Mouse (Mus musculus) forebrain, embryonic 13.5 days (tissue): ENCODE results near the gene Tfr2. TPM values are rescaled to one million over a fixed set of nuclear protein-coding genes. Genes with fewer than 3 reads are reported as not detected.

ENCODE experiments used
- ATAC-seq: fragments of 200-750 bp; cut with Nextera tagmentation; 2 replicates; pipeline ENCODE4 v1.8.0; 2017
- H3K27ac ChIP-seq: fragments of 300-500 bp; sonication (generic); 2 replicates; pipeline ENCODE4 v1.5.1; 2015; ENCODE audit warnings: inconsistent platforms, mild to moderate bottlenecking, moderate library complexity
- H3K27me3 ChIP-seq: fragments of 300-500 bp; sonication (generic); 2 replicates; pipeline ENCODE4 v1.6.1; 2015; ENCODE audit warnings: mild to moderate bottlenecking, inconsistent platforms
- H3K36me3 ChIP-seq: fragments of 300-500 bp; sonication (generic); 2 replicates; pipeline ENCODE4 v1.6.1; 2015; ENCODE audit warnings: mild to moderate bottlenecking, inconsistent platforms; ENCODE audit not compliant: poor library complexity, severe bottlenecking
- H3K4me1 ChIP-seq: fragments of 300-500 bp; sonication (generic); 2 replicates; pipeline ENCODE4 v1.6.1; 2015; ENCODE audit warnings: inconsistent platforms
- H3K4me2 ChIP-seq: fragments of 300-500 bp; sonication (generic); 2 replicates; pipeline ENCODE4 v1.6.1; 2015; ENCODE audit warnings: inconsistent platforms, mild to moderate bottlenecking, moderate library complexity
- H3K4me3 ChIP-seq: fragments of 300-500 bp; sonication (generic); 2 replicates; pipeline ENCODE4 v1.5.1; 2015; ENCODE audit warnings: mild to moderate bottlenecking, inconsistent platforms
- H3K9ac ChIP-seq: fragments of 300-500 bp; sonication (generic); 2 replicates; pipeline ENCODE4 v1.6.1; 2015; ENCODE audit warnings: mild to moderate bottlenecking, inconsistent platforms
- H3K9me3 ChIP-seq: fragments of 300-500 bp; sonication (generic); replicated peaks from 2 replicates; pipeline ENCODE4 v1.6.1; 2016; ENCODE audit warnings: inconsistent platforms
- WGBS: fragments of 180-500 bp; shearing (Covaris S2); methylation state at CpG from one replicate; pipeline ENCODE4 v1.1.7; 2015; 5-methylcytosine and 5-hydroxymethylcytosine counted together
- polyA plus RNA-seq: library from polyadenylated mRNA; unstranded; fragments of >200 nt; fragmentation: Nextera tagmentation; extraction: Ambion mirVana; gene quantifications from 2 replicates; pipeline ENCODE4 v1.2.1, GENCODE M21; 2015

Tfr2 gene
- polyA plus RNA-seq, 1 experiment from 2014 or later, result 1.5 TPM

GRCm38 (mm10) chr5:137568223-137568798, 1.3 kb upstream of the Tfr2 start:
- ATAC-seq, result no peak
- Histone ChIP-seq H3K36me3 (peaks cover 22% of the 10 kb centered on the region), H3K9ac (no peak overlapping the region), H3K4me1 (no peaks in the 10 kb centered on the region), H3K4me3 (no peak overlapping the region), H3K27ac (no peak overlapping the region), H3K27me3 (no peaks in the 10 kb centered on the region; the same call in 1 of the 2 replicates), H3K9me3 (no peaks in the 10 kb centered on the region), H3K4me2 (no peak overlapping the region)
- 86% methylated on average over 8 of the region's 8 CpGs for WGBS

DNA sequence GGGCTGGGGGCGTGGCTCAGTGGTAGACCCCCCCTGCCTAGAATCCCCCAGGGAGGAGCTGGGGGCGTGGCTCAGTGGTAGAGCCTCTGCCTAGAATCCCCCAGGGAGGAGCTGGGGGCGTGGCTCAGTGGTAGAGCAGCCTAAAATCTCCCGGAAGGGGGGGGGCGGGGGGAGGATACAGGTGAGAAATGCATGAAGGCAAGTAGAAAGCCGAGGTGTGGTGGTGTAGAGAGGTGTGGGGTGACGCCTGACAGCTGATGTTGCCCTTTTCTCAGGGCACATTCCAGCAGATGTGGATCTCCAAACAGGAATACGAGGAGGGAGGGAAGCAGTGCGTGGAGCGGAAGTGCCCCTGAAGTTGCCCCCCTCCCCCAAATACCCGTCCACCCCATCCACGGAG, 609 bp upstream of the Tfr2 start:
- ATAC-seq, result no peak
- Histone ChIP-seq H3K4me3 (no peak overlapping the region), H3K4me2 (no peak overlapping the region), H3K9me3 (no peaks in the 10 kb centered on the region), H3K36me3 (peaks cover 22% of the 10 kb centered on the region), H3K4me1 (no peaks in the 10 kb centered on the region), H3K27ac (no peak overlapping the region), H3K27me3 (peaks cover 3% of the 10 kb centered on the region; the same call in 1 of the 2 replicates), H3K9ac (no peak overlapping the region)
- 76% methylated on average over 12 of the region's 12 CpGs for WGBS

- Histone ChIP-seq H3K27me3 (peaks cover 14% of the 10 kb centered on the region), H3K9ac (no peak overlapping the region), H3K27ac (no peak overlapping the region), H3K4me2 (no peak overlapping the region), H3K4me3 (no peak overlapping the region), H3K36me3 (peaks cover 15% of the 10 kb centered on the region), H3K4me1 (peaks cover 6% of the 10 kb centered on the region; the same call in 1 of the 2 replicates), H3K9me3 (no peaks in the 10 kb centered on the region)
- 55% methylated on average over 7 of the region's 7 CpGs for WGBS
- ATAC-seq, result no peak
Measured at GRCm38 (mm10) chr5:137570181-137570580, 541 bp downstream of the Tfr2 start.

- Histone ChIP-seq H3K9me3 (no peaks in the 10 kb centered on the region), H3K36me3 (peaks cover 7% of the 10 kb centered on the region; the same call in 1 of the 2 replicates), H3K9ac (no peak overlapping the region), H3K27ac (no peak overlapping the region), H3K4me3 (no peak overlapping the region), H3K27me3 (peaks cover 15% of the 10 kb centered on the region), H3K4me1 (peaks cover 6% of the 10 kb centered on the region; the same call in 1 of the 2 replicates), H3K4me2 (no peak overlapping the region)
- 80% methylated on average over 17 of the region's 17 CpGs for WGBS
- ATAC-seq, result no peak
Measured at GRCm38 (mm10) chr5:137570691-137571586, 1.3 kb downstream of the Tfr2 start.

- Histone ChIP-seq H3K4me3 (peak overlapping the region; percentile 25), H3K27ac (no peak overlapping the region), H3K36me3 (no peaks in the 10 kb centered on the region), H3K9ac (peak overlapping the region; percentile 59), H3K4me2 (peak overlapping the region; percentile 55), H3K27me3 (peaks cover 15% of the 10 kb centered on the region), H3K9me3 (no peaks in the 10 kb centered on the region), H3K4me1 (peaks cover 6% of the 10 kb centered on the region; the same call in 1 of the 2 replicates)
- 10% methylated on average over 27 of the region's 27 CpGs for WGBS
- peak; percentile 13; the same call in 1 of the 2 replicates for ATAC-seq
Measured at GRCm38 (mm10) chr5:137574470-137574901, 4.8 kb downstream of the Tfr2 start.

DNA sequence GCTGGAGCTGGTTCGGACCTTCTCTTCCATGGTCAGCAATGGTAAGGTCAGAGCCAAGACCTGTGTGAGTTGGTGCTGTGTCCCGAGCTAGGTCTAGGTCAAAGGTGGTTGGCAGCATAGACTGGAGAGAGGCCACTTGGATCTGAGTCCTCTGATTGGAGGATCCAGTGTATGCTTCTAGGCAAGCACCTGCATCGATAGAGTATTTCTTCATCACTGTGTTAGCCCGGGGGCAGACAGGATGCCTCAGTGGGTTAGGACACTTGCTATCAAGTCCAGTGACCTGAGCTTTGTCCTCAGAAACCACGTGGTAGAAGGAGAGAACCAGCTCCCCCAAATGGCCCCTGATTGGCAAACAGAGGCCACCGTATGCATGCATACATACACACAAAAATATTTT, 10.6 kb downstream of the Tfr2 start:
- H3K36me3 ChIP-seq, result no peaks in the 10 kb centered on the region

DNA sequence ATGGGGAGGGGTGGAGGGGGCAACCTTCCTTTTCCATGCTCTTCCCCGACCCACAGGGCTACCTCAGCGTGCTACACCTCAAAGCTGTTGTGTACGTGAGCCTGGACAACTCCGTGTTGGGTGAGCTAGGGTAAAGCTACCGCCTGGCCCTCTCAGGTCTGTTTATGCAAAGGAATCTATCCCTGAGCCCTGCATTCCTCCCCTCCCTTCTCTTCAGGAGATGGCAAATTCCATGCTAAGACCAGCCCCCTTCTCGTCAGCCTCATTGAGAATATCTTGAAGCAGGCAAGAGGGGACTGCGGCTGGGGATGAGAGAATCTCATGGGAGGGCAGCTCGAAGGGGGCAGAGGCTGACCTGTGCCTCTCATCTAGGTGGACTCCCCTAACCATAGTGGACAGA, 13.1 kb downstream of the Tfr2 start:
- Histone ChIP-seq H3K4me1 (peaks cover 12% of the 10 kb centered on the region), H3K36me3 (no peaks in the 10 kb centered on the region), H3K4me2 (peak overlapping the region; percentile 65; the same call in 1 of the 2 replicates), H3K27me3 (peaks cover 13% of the 10 kb centered on the region), H3K9ac (peak overlapping the region; percentile 70; the same call in 1 of the 2 replicates), H3K27ac (no peak overlapping the region), H3K9me3 (no peaks in the 10 kb centered on the region), H3K4me3 (no peak overlapping the region)
- ATAC-seq, result no peak
- 40% methylated on average over 8 of the region's 8 CpGs for WGBS

More for the DNA sequence above, 10.6 kb downstream of the Tfr2 start:
- H3K9ac ChIP-seq, result no peak overlapping the region
- 78% methylated on average over 6 of the region's 6 CpGs for WGBS
- no peak overlapping the region for H3K27ac ChIP-seq
- no peak overlapping the region for H3K4me2 ChIP-seq
- H3K4me1 ChIP-seq, result peaks cover 12% of the 10 kb centered on the region
- H3K27me3 ChIP-seq, result peaks cover 13% of the 10 kb centered on the region
- no peak for ATAC-seq
- H3K4me3 ChIP-seq, result no peak overlapping the region
- H3K9me3 ChIP-seq, result no peaks in the 10 kb centered on the region

DNA sequence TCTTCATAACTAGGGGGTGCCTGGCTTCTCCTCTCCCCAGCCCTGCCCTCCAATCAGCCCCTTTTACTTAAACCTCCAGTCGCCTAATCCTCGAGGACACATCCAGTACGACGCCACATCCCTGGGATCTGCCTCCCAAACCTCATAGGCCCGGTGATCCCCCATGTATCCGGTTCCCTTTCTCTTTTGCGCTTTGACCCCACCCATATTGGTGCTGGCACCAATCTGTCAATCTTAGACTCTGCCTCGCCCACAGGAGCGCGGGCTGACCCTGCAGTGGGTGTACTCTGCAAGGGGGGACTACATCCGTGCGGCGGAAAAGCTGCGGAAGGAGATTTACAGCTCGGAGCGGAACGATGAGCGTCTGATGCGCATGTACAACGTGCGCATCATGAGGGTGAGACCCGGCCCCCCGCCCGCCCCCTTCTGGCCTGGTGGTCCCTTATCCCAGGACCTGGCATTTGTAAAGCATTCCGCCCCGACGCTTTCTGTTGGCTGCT, 14.1 kb downstream of the Tfr2 start:
- H3K27ac ChIP-seq, result peak overlapping the region; percentile 40; the same call in 1 of the 2 replicates
- 19% methylated on average over 27 of the region's 27 CpGs for WGBS
- H3K9me3 ChIP-seq, result no peaks in the 10 kb centered on the region
- peaks cover 13% of the 10 kb centered on the region for H3K27me3 ChIP-seq
- peak; percentile 89 for ATAC-seq
- peak overlapping the region; percentile 70 for H3K9ac ChIP-seq
- H3K4me2 ChIP-seq, result peak overlapping the region; percentile 65
- peaks cover 12% of the 10 kb centered on the region for H3K4me1 ChIP-seq
- no peaks in the 10 kb centered on the region for H3K36me3 ChIP-seq
- H3K4me3 ChIP-seq, result peak overlapping the region; percentile 38

GRCm38 (mm10) chr5:137584976-137585375, 15.3 kb downstream of the Tfr2 start:
- Histone ChIP-seq H3K9ac (no peak overlapping the region), H3K27me3 (peaks cover 13% of the 10 kb centered on the region), H3K4me2 (no peak overlapping the region), H3K27ac (no peak overlapping the region), H3K4me1 (peaks cover 12% of the 10 kb centered on the region), H3K36me3 (no peaks in the 10 kb centered on the region), H3K4me3 (no peak overlapping the region), H3K9me3 (no peaks in the 10 kb centered on the region)
- WGBS, result 35% methylated on average over 8 of the region's 8 CpGs
- no peak for ATAC-seq

DNA sequence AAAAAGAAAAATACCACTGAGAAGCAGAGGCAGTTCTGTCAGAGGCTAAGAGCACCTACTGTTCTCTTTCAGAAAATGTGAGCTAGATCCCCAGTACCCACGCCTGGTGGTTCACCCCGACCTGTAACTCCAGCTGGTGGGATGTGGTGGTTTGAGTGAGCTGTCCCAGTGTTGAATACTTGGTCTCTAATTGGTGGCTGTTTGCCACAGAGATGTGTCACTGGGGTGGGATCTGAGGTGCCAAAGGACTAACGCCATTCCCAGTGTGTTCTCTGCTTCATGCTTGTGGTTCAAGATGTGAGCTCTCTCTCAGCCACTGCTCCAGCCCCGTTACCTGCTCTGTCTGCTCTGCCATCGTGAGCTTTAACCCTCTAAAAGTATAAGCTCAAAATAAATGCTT, 20.9 kb downstream of the Tfr2 start:
- no peak for ATAC-seq
- Histone ChIP-seq H3K36me3 (no peaks in the 10 kb centered on the region), H3K9ac (no peak overlapping the region), H3K9me3 (no peaks in the 10 kb centered on the region), H3K4me3 (no peak overlapping the region), H3K27ac (no peak overlapping the region), H3K4me2 (no peak overlapping the region), H3K27me3 (no peaks in the 10 kb centered on the region), H3K4me1 (no peaks in the 10 kb centered on the region)
- WGBS, result 74% methylated on average over 5 of the region's 5 CpGs

GRCm38 (mm10) chr5:137595921-137596320, 26.3 kb downstream of the Tfr2 start:
- Histone ChIP-seq H3K4me3 (no peak overlapping the region), H3K27ac (no peak overlapping the region), H3K27me3 (no peaks in the 10 kb centered on the region), H3K36me3 (peaks cover 14% of the 10 kb centered on the region), H3K4me2 (no peak overlapping the region), H3K9me3 (no peaks in the 10 kb centered on the region), H3K9ac (no peak overlapping the region), H3K4me1 (peaks cover 14% of the 10 kb centered on the region)
- ATAC-seq, result no peak
- 76% methylated on average over 7 of the region's 7 CpGs for WGBS
